Mouse (Mus musculus) lung, adult 2 months (tissue): Measurements from ENCODE around the gene Gjb5.

Experiments
- CTCF ChIP-seq: fragments of 200-500 bp; IDR thresholded peaks from 2 replicates; pipeline ENCODE4 v1.5.1; 2011; ENCODE audit warnings: mild to moderate bottlenecking, low read length, control low read depth; ENCODE audit not compliant: insufficient read depth
- POLR2A ChIP-seq: fragments of 200-500 bp; IDR thresholded peaks from 2 replicates; pipeline ENCODE4 v1.6.1; 2011; ENCODE audit warnings: low read depth, mild to moderate bottlenecking, control low read depth, low read length, borderline replicate concordance; ENCODE audit errors: extremely low read depth

DNA sequence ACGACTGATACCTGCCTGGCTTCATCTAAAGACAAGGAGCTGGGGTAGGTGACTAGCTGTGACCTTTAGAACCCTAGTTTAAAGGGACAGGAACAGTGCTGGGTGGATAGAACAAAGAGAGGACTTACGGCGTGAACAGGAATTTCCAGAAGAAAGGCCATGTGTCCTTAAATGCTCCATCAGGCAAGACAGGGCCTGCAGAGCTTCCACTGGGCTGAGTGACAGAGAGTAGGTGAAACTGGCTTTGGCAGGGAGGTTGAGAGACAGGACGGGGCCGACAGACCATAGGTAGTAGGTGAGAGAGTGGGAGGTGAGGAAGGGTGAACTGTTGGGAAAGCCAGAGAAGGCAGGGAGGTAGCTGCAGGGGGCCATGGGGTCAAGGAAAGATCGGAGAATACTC lies 16.6 kb downstream of the Gjb5 start:
- TF ChIP-seq CTCF (no peak), POLR2A (no peak)
